Mouse (Mus musculus): Measurements from ENCODE around the gene Phactr1. TPM values are rescaled to one million over a fixed set of nuclear protein-coding genes. Genes with fewer than 3 reads are reported as not detected.

Gene Phactr1
- polyA plus RNA-seq, 1 experiment, result not detected

DNA sequence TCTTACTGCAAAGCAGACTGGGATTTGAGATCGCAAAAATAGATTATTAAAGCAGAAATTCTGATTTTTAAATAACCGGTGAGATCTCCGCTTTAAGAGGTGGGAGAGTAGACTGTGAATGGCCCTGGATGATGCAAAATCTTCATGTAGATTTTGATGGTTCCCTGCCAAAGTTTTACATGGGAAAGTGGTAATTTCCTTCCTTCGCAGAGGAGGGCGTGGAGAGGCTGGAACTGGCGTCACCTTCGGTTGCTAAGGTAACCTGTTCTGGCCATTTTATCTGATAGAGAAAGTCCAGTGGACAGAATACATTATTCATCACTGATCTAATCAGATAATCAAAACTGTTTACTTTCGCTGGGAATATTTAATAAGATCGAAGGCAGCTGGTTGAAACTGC is 876 bp downstream of the Phactr1 start:
- Histone ChIP-seq H3ac (ENCODE audit: control insufficient read depth, insufficient read length) (no peak overlapping the region), H3K36me3 (ENCODE audit: control insufficient read depth, insufficient read depth) (no peaks in the 10 kb centered on the region), H3K79me2 (ENCODE audit: control insufficient read depth, insufficient read depth) (no peaks in the 10 kb centered on the region), H3K4me2 (ENCODE audit: low read depth) (no peak overlapping the region), H3K4me3 (no peak overlapping the region), H3K27me3 (ENCODE audit: control insufficient read depth, insufficient read depth, insufficient read length) (peaks cover 19% of the 10 kb centered on the region)
- TF ChIP-seq POLR2A (IDR thresholded peaks at IDR 0.05; ENCODE audit: insufficient read length, low read depth) (no peak), REST (IDR thresholded peaks at IDR 0.05; ENCODE audit: insufficient read depth, insufficient read length) (no peak), TCF12 (IDR thresholded peaks at IDR 0.05; ENCODE audit: insufficient read depth, poor library complexity, severe bottlenecking) (no peak), MYOD1 (IDR thresholded peaks at IDR 0.05; ENCODE audit: control insufficient read depth in 1 of 3, insufficient read length in 2 of 3, low read depth in 2 of 3) (no peak), TCF3 (IDR thresholded peaks at IDR 0.05; ENCODE audit: insufficient read length, low read depth) (no peak), SRF (IDR thresholded peaks at IDR 0.05; ENCODE audit: control insufficient read depth, insufficient read length, low read depth) (no peak), MAX (IDR thresholded peaks at IDR 0.05; ENCODE audit: low read depth) (no peak), MYOG (IDR thresholded peaks at IDR 0.05; ENCODE audit: control insufficient read depth in 1 of 3, insufficient read depth in 1 of 3, insufficient read length in 2 of 3, low read depth in 2 of 3) (no peak), CEBPB (IDR thresholded peaks at IDR 0.05; ENCODE audit: insufficient read depth, poor library complexity, severe bottlenecking) (no peak), E2F4 (IDR thresholded peaks at IDR 0.05; ENCODE audit: insufficient read depth) (no peak), USF1 (IDR thresholded peaks at IDR 0.05; ENCODE audit: low read depth) (no peak), POLR2AphosphoS2 (IDR thresholded peaks at IDR 0.05; ENCODE audit: insufficient read length, low read depth) (no peak)

- Histone ChIP-seq H3ac (ENCODE audit: control insufficient read depth, insufficient read length) (no peak overlapping the region), H3K79me2 (ENCODE audit: control insufficient read depth, insufficient read depth) (no peaks in the 10 kb centered on the region), H3K36me3 (ENCODE audit: control insufficient read depth, insufficient read depth) (no peaks in the 10 kb centered on the region), H3K4me3 (no peak overlapping the region), H3K27me3 (ENCODE audit: control insufficient read depth, insufficient read depth, insufficient read length) (peaks cover 19% of the 10 kb centered on the region), H3K4me2 (ENCODE audit: low read depth) (no peak overlapping the region)
- TF ChIP-seq REST (IDR thresholded peaks at IDR 0.05; ENCODE audit: insufficient read depth, insufficient read length) (no peak), E2F4 (IDR thresholded peaks at IDR 0.05; ENCODE audit: insufficient read depth) (no peak), MYOD1 (IDR thresholded peaks at IDR 0.05; ENCODE audit: control insufficient read depth in 1 of 3, insufficient read length in 2 of 3, low read depth in 2 of 3) (no peak), CEBPB (IDR thresholded peaks at IDR 0.05; ENCODE audit: insufficient read depth, poor library complexity, severe bottlenecking) (no peak)
Measured at GRCm38 (mm10) chr13:42684181-42684580, 3.8 kb downstream of the Phactr1 start.

- TF ChIP-seq MYOG (IDR thresholded peaks at IDR 0.05; ENCODE audit: control insufficient read depth in 1 of 3, insufficient read depth in 1 of 3, insufficient read length in 2 of 3, low read depth in 2 of 3) (no peak), TCF3 (IDR thresholded peaks at IDR 0.05; ENCODE audit: insufficient read length, low read depth) (no peak), MYOD1 (IDR thresholded peaks at IDR 0.05; ENCODE audit: control insufficient read depth in 1 of 3, insufficient read length in 2 of 3, low read depth in 2 of 3) (no peak), MAX (IDR thresholded peaks at IDR 0.05; ENCODE audit: low read depth) (no peak), CEBPB (IDR thresholded peaks at IDR 0.05; ENCODE audit: insufficient read depth, poor library complexity, severe bottlenecking) (no peak), E2F4 (IDR thresholded peaks at IDR 0.05; ENCODE audit: insufficient read depth) (no peak)
- no peak overlapping the region for H3K4me2 ChIP-seq (ENCODE audit: low read depth)
- H3K4me3 ChIP-seq, result no peak overlapping the region
- no peak overlapping the region for H3ac ChIP-seq (ENCODE audit: control insufficient read depth, insufficient read length)
- H3K79me2 ChIP-seq (ENCODE audit: control insufficient read depth, insufficient read depth), result no peaks in the 10 kb centered on the region
- no peaks in the 10 kb centered on the region for H3K27me3 ChIP-seq (ENCODE audit: control insufficient read depth, insufficient read depth, insufficient read length)
- H3K36me3 ChIP-seq (ENCODE audit: control insufficient read depth, insufficient read depth), result no peaks in the 10 kb centered on the region
Measured at GRCm38 (mm10) chr13:42692233-42692632, 11.8 kb downstream of the Phactr1 start.

GRCm38 (mm10) chr13:42696641-42697040 is 16.2 kb downstream of the Phactr1 start:
- no peak overlapping the region for H3K4me2 ChIP-seq (ENCODE audit: low read depth)
- H3ac ChIP-seq (ENCODE audit: control insufficient read depth, insufficient read length), result no peak overlapping the region
- H3K27me3 ChIP-seq (ENCODE audit: control insufficient read depth, insufficient read depth, insufficient read length), result no peaks in the 10 kb centered on the region
- no peak overlapping the region for H3K4me3 ChIP-seq
- TF ChIP-seq MYOD1 (IDR thresholded peaks at IDR 0.05; ENCODE audit: control insufficient read depth in 1 of 3, insufficient read length in 2 of 3, low read depth in 2 of 3) (no peak), POLR2AphosphoS2 (IDR thresholded peaks at IDR 0.05; ENCODE audit: insufficient read length, low read depth) (no peak), SRF (IDR thresholded peaks at IDR 0.05; ENCODE audit: control insufficient read depth, insufficient read length, low read depth) (no peak), MAX (IDR thresholded peaks at IDR 0.05; ENCODE audit: low read depth) (no peak), TCF3 (IDR thresholded peaks at IDR 0.05; ENCODE audit: insufficient read length, low read depth) (no peak), USF1 (IDR thresholded peaks at IDR 0.05; ENCODE audit: low read depth) (no peak), REST (IDR thresholded peaks at IDR 0.05; ENCODE audit: insufficient read depth, insufficient read length) (no peak), TCF12 (IDR thresholded peaks at IDR 0.05; ENCODE audit: insufficient read depth, poor library complexity, severe bottlenecking) (no peak), MYOG (IDR thresholded peaks at IDR 0.05; ENCODE audit: control insufficient read depth in 1 of 3, insufficient read depth in 1 of 3, insufficient read length in 2 of 3, low read depth in 2 of 3) (no peak), E2F4 (IDR thresholded peaks at IDR 0.05; ENCODE audit: insufficient read depth) (no peak), CEBPB (IDR thresholded peaks at IDR 0.05; ENCODE audit: insufficient read depth, poor library complexity, severe bottlenecking) (no peak), POLR2A (IDR thresholded peaks at IDR 0.05; ENCODE audit: insufficient read length, low read depth) (no peak)
- no peaks in the 10 kb centered on the region for H3K36me3 ChIP-seq (ENCODE audit: control insufficient read depth, insufficient read depth)
- no peaks in the 10 kb centered on the region for H3K79me2 ChIP-seq (ENCODE audit: control insufficient read depth, insufficient read depth)

DNA sequence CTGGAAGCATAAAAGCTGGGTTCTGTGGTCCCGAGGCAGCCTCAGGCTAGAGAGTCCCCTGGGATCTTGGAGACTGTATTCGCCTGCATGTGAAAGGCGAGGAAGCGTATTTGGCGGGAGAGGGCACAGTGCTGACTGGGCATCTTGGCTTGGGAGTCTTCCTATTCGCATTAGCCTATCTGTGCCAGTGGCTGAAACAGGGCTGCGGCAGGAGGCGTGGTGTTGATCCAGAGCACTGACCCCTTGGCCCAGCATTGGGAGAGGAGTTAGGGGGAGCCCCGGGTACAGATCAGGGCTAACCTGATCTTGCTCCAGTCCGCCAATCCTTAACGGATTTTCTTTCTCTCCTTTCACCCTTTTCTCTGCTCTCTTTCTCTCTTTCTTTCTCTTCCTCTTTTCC is 28.7 kb downstream of the Phactr1 start:
- H3K79me2 ChIP-seq (ENCODE audit: control insufficient read depth, insufficient read depth), result no peaks in the 10 kb centered on the region
- H3K4me3 ChIP-seq, result no peak overlapping the region

More for the DNA sequence above, 28.7 kb downstream of the Phactr1 start:
- Histone ChIP-seq H3ac (ENCODE audit: control insufficient read depth, insufficient read length) (no peak overlapping the region), H3K36me3 (ENCODE audit: control insufficient read depth, insufficient read depth) (no peaks in the 10 kb centered on the region), H3K4me2 (ENCODE audit: low read depth) (no peak overlapping the region), H3K27me3 (ENCODE audit: control insufficient read depth, insufficient read depth, insufficient read length) (no peaks in the 10 kb centered on the region)
- TF ChIP-seq REST (IDR thresholded peaks at IDR 0.05; ENCODE audit: insufficient read depth, insufficient read length) (no peak), SRF (IDR thresholded peaks at IDR 0.05; ENCODE audit: control insufficient read depth, insufficient read length, low read depth) (no peak), CEBPB (IDR thresholded peaks at IDR 0.05; ENCODE audit: insufficient read depth, poor library complexity, severe bottlenecking) (no peak), MAX (IDR thresholded peaks at IDR 0.05; ENCODE audit: low read depth) (no peak), MYOG (IDR thresholded peaks at IDR 0.05; ENCODE audit: control insufficient read depth in 1 of 3, insufficient read depth in 1 of 3, insufficient read length in 2 of 3, low read depth in 2 of 3) (no peak), E2F4 (IDR thresholded peaks at IDR 0.05; ENCODE audit: insufficient read depth) (no peak), POLR2A (IDR thresholded peaks at IDR 0.05; ENCODE audit: insufficient read length, low read depth) (no peak), USF1 (IDR thresholded peaks at IDR 0.05; ENCODE audit: low read depth) (no peak), MYOD1 (IDR thresholded peaks at IDR 0.05; ENCODE audit: control insufficient read depth in 1 of 3, insufficient read length in 2 of 3, low read depth in 2 of 3) (no peak), TCF3 (IDR thresholded peaks at IDR 0.05; ENCODE audit: insufficient read length, low read depth) (no peak), POLR2AphosphoS2 (IDR thresholded peaks at IDR 0.05; ENCODE audit: insufficient read length, low read depth) (no peak), TCF12 (IDR thresholded peaks at IDR 0.05; ENCODE audit: insufficient read depth, poor library complexity, severe bottlenecking) (no peak)
